Mouse (Mus musculus) small intestine, adult 2 months (tissue): ENCODE results near the gene Pdik1l. TPM values are rescaled to one million over a fixed set of nuclear protein-coding genes. Genes with fewer than 3 reads are reported as not detected.
A peak's percentile ranks its signal among the peaks of the same experiment; 100 is the strongest.

Experiments used
- H3K27ac ChIP-seq: fragments of 200-500 bp; 2 replicates; pipeline ENCODE4 v1.5.1; 2012; ENCODE audit warnings: low read depth, low read length, control low read depth, inconsistent platforms; ENCODE audit not compliant: insufficient read depth
- H3K27me3 ChIP-seq: fragments of 200-500 bp; 2 replicates; pipeline ENCODE4 v1.6.1; 2012; ENCODE audit warnings: mild to moderate bottlenecking, moderate library complexity, low read length, inconsistent platforms; ENCODE audit not compliant: control insufficient read depth, insufficient read depth
- H3K36me3 ChIP-seq: fragments of 200-500 bp; 2 replicates; pipeline ENCODE4 v1.6.1; 2012; ENCODE audit warnings: mild to moderate bottlenecking, low read length, control low read depth, inconsistent platforms; ENCODE audit not compliant: control insufficient read depth, insufficient read depth
- H3K4me1 ChIP-seq: fragments of 200-500 bp; 2 replicates; pipeline ENCODE4 v1.6.1; 2012; ENCODE audit warnings: low read length, inconsistent platforms, mixed read lengths; ENCODE audit not compliant: control insufficient read depth, insufficient read depth, insufficient read length
- H3K4me3 ChIP-seq: fragments of 200-500 bp; 2 replicates; pipeline ENCODE4 v1.5.1; 2012; ENCODE audit warnings: low read depth, mild to moderate bottlenecking, control low read depth, inconsistent platforms, low read length, moderate library complexity
- CTCF ChIP-seq: fragments of 200-500 bp; IDR thresholded peaks from 2 replicates; pipeline ENCODE4 v1.5.1; 2012; ENCODE audit warnings: low read depth, mild to moderate bottlenecking, control low read depth, inconsistent platforms, low read length, moderate library complexity, mixed read lengths; ENCODE audit not compliant: insufficient replicate concordance, insufficient read length; ENCODE audit errors: extremely low read depth
- POLR2A ChIP-seq: fragments of 200-500 bp; IDR thresholded peaks from 2 replicates; pipeline ENCODE4 v1.6.1; 2012; ENCODE audit warnings: low read depth, mild to moderate bottlenecking, control low read depth, inconsistent platforms, low read length, moderate library complexity
- WGBS: fragments of 180-500 bp; shearing (Covaris S2); methylation state at CpG from one replicate; pipeline ENCODE4 v1.1.7; 2018; 5-methylcytosine and 5-hydroxymethylcytosine counted together
- polyA plus RNA-seq: library from polyadenylated mRNA; depleted of rRNA; stranded (reverse); fragments of >200 nt; gene quantifications from 2 replicates; pipeline ENCODE4 v1.2.3, GENCODE M21; 2012; rRNA removed

The Pdik1l gene
- polyA plus RNA-seq, 1 experiment: 1.6 TPM

DNA sequence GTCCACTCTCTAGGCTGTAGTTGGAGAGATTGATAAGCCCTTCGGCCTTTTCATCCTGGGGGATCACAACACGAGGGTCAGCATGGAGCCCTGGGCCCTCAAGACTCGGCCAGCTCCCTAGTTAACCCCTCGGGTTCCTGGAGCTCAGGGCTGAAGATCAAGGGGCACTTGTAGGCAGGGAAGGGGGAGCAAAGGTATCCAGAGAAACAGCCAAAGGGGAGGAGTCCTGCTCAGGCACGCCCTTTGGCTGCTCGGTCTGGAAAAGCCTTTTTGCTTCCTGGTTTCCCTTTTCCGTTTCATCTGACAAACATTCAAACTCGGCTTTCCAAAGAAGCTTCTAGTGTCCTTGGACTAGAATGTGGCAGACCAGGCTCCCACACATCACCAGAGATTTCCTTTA, 57.3 kb downstream of the Pdik1l start:
- TF ChIP-seq CTCF (no peak), POLR2A (no peak)
- Histone ChIP-seq H3K36me3 (peaks cover 48% of the 10 kb centered on the region), H3K27ac (peak overlapping the region; percentile 23; the same call in 1 of the 2 replicates), H3K4me3 (no peak overlapping the region), H3K4me1 (peaks cover 2% of the 10 kb centered on the region; the same call in 1 of the 2 replicates), H3K27me3 (no peaks in the 10 kb centered on the region)
- WGBS: 18% methylated on average over 8 of the region's 8 CpGs

DNA sequence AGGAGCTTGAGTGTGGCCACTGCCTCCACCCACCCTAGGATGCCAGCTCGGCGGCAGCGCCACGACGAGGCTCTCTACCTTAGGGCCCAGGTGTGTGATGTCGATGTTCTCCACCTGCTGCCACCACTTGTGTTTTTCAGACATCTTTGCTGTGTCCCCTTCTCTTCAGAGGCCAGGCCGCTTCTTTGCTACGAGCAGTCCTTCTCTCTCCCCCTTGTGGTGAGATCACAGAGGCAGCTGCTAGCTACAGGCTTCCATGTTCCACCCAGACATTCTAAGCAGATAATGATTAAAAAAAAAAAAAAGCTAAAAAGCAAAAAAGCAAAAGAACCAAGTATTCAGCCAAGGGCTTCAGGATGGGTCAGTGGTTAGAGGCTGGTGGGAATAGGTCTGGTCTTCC, 60.5 kb downstream of the Pdik1l start, which contains the start of gene Catsper4:
TSS of gene Catsper4 (minus strand) at position 190 of the 400 bp plus-strand sequence.
- WGBS: 79% methylated on average over 8 of the region's 8 CpGs
- peaks cover 7% of the 10 kb centered on the region; the same call in 1 of the 2 replicates for H3K4me1 ChIP-seq
- H3K36me3 ChIP-seq: peaks cover 27% of the 10 kb centered on the region
- H3K27me3 ChIP-seq: no peaks in the 10 kb centered on the region
- no peak within 1 kb of the TSS for H3K27ac ChIP-seq
- no peak within 1 kb of the TSS for H3K4me3 ChIP-seq
- no peak for TF ChIP-seq POLR2A

Other genes with a start within 250 kb of the Pdik1l start
- gene Zfp683, start 234.1 kb downstream of the Pdik1l start, polyA plus RNA-seq: 0.24 and 1.3 TPM in 2 replicates
- 57.7 and 92.5 TPM in 2 replicates for gene Crybg2, start 227.1 kb downstream of the Pdik1l start, polyA plus RNA-seq
- gene Cd52, start 192.8 kb downstream of the Pdik1l start, polyA plus RNA-seq: 21.7 and 35.1 TPM in 2 replicates
- 2.8 and 4.5 TPM in 2 replicates for gene Ubxn11, start 185.3 kb downstream of the Pdik1l start, polyA plus RNA-seq
- gene Sh3bgrl3, start 159.1 kb downstream of the Pdik1l start, polyA plus RNA-seq: 453 and 911 TPM in 2 replicates
- 5.3 and 19.2 TPM in 2 replicates for gene Cep85, start 100.8 kb downstream of the Pdik1l start, polyA plus RNA-seq
- gene Gm7534, start 84.9 kb downstream of the Pdik1l start, polyA plus RNA-seq: not detected in 2 replicates
- 0.52 and 1.4 TPM in 2 replicates for gene Catsper4, start 60.5 kb downstream of the Pdik1l start, polyA plus RNA-seq
- gene Cnksr1, start 49.5 kb downstream of the Pdik1l start, polyA plus RNA-seq: 16.3 and 42.5 TPM in 2 replicates
- not detected in 2 replicates for gene E130218I03Rik, start 44.2 kb downstream of the Pdik1l start, polyA plus RNA-seq
- 6.4 and 7.2 TPM in 2 replicates for gene Zfp593, start 42.3 kb downstream of the Pdik1l start, polyA plus RNA-seq
- gene Gm30191, start 41.0 kb downstream of the Pdik1l start, polyA plus RNA-seq: 0.35 TPM in 1 of 2 replicates, not detected in the other
- 8.6 and 16.7 TPM in 2 replicates for gene Grrp1, start 33.8 kb downstream of the Pdik1l start, polyA plus RNA-seq
- gene Trim63, start 27.2 kb upstream of the Pdik1l start, polyA plus RNA-seq: 0.46 TPM in 1 of 2 replicates, not detected in the other
- 25.8 and 57.1 TPM in 2 replicates for gene Slc30a2, start 55.3 kb upstream of the Pdik1l start, polyA plus RNA-seq
- 1.5 and 1.7 TPM in 2 replicates for gene Extl1, start 96.0 kb upstream of the Pdik1l start, polyA plus RNA-seq
- gene Pafah2, start 108.4 kb upstream of the Pdik1l start, polyA plus RNA-seq: 12.9 and 20.5 TPM in 2 replicates
- gene Stmn1, start 180.4 kb upstream of the Pdik1l start, polyA plus RNA-seq: 1.9 and 9.8 TPM in 2 replicates
- gene Paqr7, start 208.8 kb upstream of the Pdik1l start, polyA plus RNA-seq: 31.2 and 45.7 TPM in 2 replicates
- 0.08 and 0.44 TPM in 2 replicates for gene Aunip, start 223.1 kb upstream of the Pdik1l start, polyA plus RNA-seq
- gene Mtfr1l, start 247.5 kb upstream of the Pdik1l start, polyA plus RNA-seq: 39.4 and 55.7 TPM in 2 replicates